In genomic region chr19:28365897-28366296, GRCm38 (mm10) we compare ENCODE assay signal across 8 mouse cellular contexts.
DNase-seq lines count a peak whose midpoint lies in the region; ATAC-seq and TF ChIP-seq lines count a peak whose summit lies in the region.
"Had no signal": no experiment of that assay in that cellular context is flagged by ENCODE, and none has a peak within 500 bp of the region (broad histone marks: within the 10 kb centered on the region; RNA-seq: fewer than 3 reads in every experiment).

No protein-coding gene starts in this region.

- H3K27ac ChIP-seq in left cerebral cortex, adult 2 months: no peak overlapping the region
- no peak overlapping the region for H3K27ac ChIP-seq in liver, embryonic 14.5 days
- H3K27ac ChIP-seq in stomach, postnatal 0 days (replicated peaks): no peak overlapping the region

- H3K9ac ChIP-seq in liver, embryonic 14.5 days (replicated peaks): no peak overlapping the region
- H3K9ac ChIP-seq in stomach, postnatal 0 days (ENCODE audit: low read length): no peak overlapping the region

- no peak for TF ChIP-seq EP300 in liver, embryonic 14.5 days (IDR thresholded peaks at IDR 0.05; ENCODE audit: low read depth)
- no peak for TF ChIP-seq EP300 in stomach, postnatal 0 days (optimal IDR thresholded peaks at IDR 0.05)

- WGBS in liver, embryonic 14.5 days (ENCODE audit: insufficient replicate concordance): 35% methylated on average over 7 of the region's 7 CpGs
- WGBS in stomach, postnatal 0 days: 53% methylated on average over 7 of the region's 7 CpGs

- intact Hi-C loops in left cerebral cortex, adult 2 months (cut with DNase I): no loop called here
- intact Hi-C loops in left cerebral cortex, postnatal 36 days (cut with DNase I): no loop called here

- no peaks in the 10 kb centered on the region for H3K27me3 ChIP-seq in liver, embryonic 14.5 days (ENCODE audit: control insufficient read depth, insufficient read depth, low read length)
- H3K27me3 ChIP-seq in stomach, postnatal 0 days (ENCODE audit: control insufficient read depth, insufficient read depth, low read length): no peaks in the 10 kb centered on the region

- TF ChIP-seq CTCF in left cerebral cortex, adult 2 months (IDR thresholded peaks at IDR 0.05): peak; percentile 69
- TF ChIP-seq CTCF in liver, embryonic 14.5 days (IDR thresholded peaks at IDR 0.05; ENCODE audit: low read depth): peak; percentile 87
- TF ChIP-seq CTCF in stomach, postnatal 0 days (IDR thresholded peaks at IDR 0.05; ENCODE audit: low read depth): peak; percentile 77

- peak in 1 of 2 experiments; percentile 22 for DNase-seq in left cerebral cortex, adult 2 months (ENCODE audit: extremely low spot score in 1 of 2, low spot score in 2 of 2)
- DNase-seq in left cerebral cortex, postnatal 36 days (ENCODE audit: low spot score in 2 of 2): no peak
- DNase-seq in NIH3T3 (ENCODE audit: low read depth): peak; percentile 46
- DNase-seq in c-Kit-positive CD71-negative TER-119-negative erythroid progenitor cells, embryonic 14.5 days (ENCODE audit: low read depth): peak; percentile 28
- peak in 2 of 3 experiments; percentile 3 to 4 for DNase-seq in liver, embryonic 14.5 days (ENCODE audit: low read depth in 3 of 3, low spot score in 3 of 3)
- DNase-seq in stomach, postnatal 0 days (ENCODE audit: low spot score): peak; percentile 48
- no peak for DNase-seq in layer of hippocampus, postnatal 14 days (ENCODE audit: low spot score in 2 of 2)

- no peak overlapping the region for H3K4me3 ChIP-seq in left cerebral cortex, adult 2 months
- no peak overlapping the region for H3K4me3 ChIP-seq in liver, embryonic 14.5 days (ENCODE audit: insufficient read depth in 1 of 2, low read depth in 2 of 2, low read length in 2 of 2)
- H3K4me3 ChIP-seq in stomach, postnatal 0 days (ENCODE audit: low read depth, low read length): no peak overlapping the region
- H3K4me3 ChIP-seq: myocyte had no signal

- no peaks in the 10 kb centered on the region for H3K4me1 ChIP-seq in liver, embryonic 14.5 days (replicated peaks; ENCODE audit: control insufficient read depth in 2 of 2, insufficient read depth in 2 of 2, low read length in 1 of 2)
- no peaks in the 10 kb centered on the region for H3K4me1 ChIP-seq in stomach, postnatal 0 days (replicated peaks; ENCODE audit: control insufficient read depth, insufficient read depth)

- H3K36me3 ChIP-seq in liver, embryonic 14.5 days (replicated peaks; ENCODE audit: control insufficient read depth, insufficient read depth, low read depth): no peaks in the 10 kb centered on the region
- H3K36me3 ChIP-seq in stomach, postnatal 0 days (ENCODE audit: control insufficient read depth, insufficient read depth, low read length): no peaks in the 10 kb centered on the region

- no peak overlapping the region for H3K4me2 ChIP-seq in liver, embryonic 14.5 days (ENCODE audit: low read depth)
- no peak overlapping the region for H3K4me2 ChIP-seq in stomach, postnatal 0 days (replicated peaks; ENCODE audit: low read depth)

- no peak for ATAC-seq in liver, embryonic 14.5 days (ENCODE audit: insufficient read depth)
- ATAC-seq in stomach, postnatal 0 days (ENCODE audit: low FRiP score, low TSS enrichment): 0 out of 2 replicates have a peak, but pooled peaks have one; percentile 18

- no peaks in the 10 kb centered on the region for H3K9me3 ChIP-seq in liver, embryonic 14.5 days (ENCODE audit: control insufficient read depth, low read length)
- no peaks in the 10 kb centered on the region for H3K9me3 ChIP-seq in stomach, postnatal 0 days (ENCODE audit: control insufficient read depth, low read length)

Comparison
In these comparisons a context has a peak if more than half of its experiments do, and no peak if none do; other contexts are left out.
1. DNase-seq: peak in NIH3T3 (single experiment), c-Kit-positive CD71-negative TER-119-negative erythroid progenitor cells, embryonic 14.5 days (single experiment), liver, embryonic 14.5 days (2 of 3) and stomach, postnatal 0 days (single experiment); none in left cerebral cortex, postnatal 36 days (0 of 2) and layer of hippocampus, postnatal 14 days (0 of 2).
2. Peak in every context shown above with its lines, with median percentiles within 50 percentile points of each other: CTCF ChIP-seq.